Mouse (Mus musculus) cortical plate, adult 2 months (tissue): ENCODE data around the gene Paqr9.

Experiments
- CTCF ChIP-seq: fragments of 200-500 bp; IDR thresholded peaks from 2 replicates; pipeline ENCODE4 v1.5.1; 2011; ENCODE audit warnings: mild to moderate bottlenecking, control low read depth, low read length; ENCODE audit not compliant: insufficient read depth; ENCODE audit errors: extremely low read depth
- POLR2A ChIP-seq: fragments of 200-500 bp; IDR thresholded peaks from 2 replicates; pipeline ENCODE4 v1.6.1; 2011; ENCODE audit warnings: mild to moderate bottlenecking, low read length, control low read depth; ENCODE audit not compliant: insufficient read depth; ENCODE audit errors: extremely low read depth

DNA sequence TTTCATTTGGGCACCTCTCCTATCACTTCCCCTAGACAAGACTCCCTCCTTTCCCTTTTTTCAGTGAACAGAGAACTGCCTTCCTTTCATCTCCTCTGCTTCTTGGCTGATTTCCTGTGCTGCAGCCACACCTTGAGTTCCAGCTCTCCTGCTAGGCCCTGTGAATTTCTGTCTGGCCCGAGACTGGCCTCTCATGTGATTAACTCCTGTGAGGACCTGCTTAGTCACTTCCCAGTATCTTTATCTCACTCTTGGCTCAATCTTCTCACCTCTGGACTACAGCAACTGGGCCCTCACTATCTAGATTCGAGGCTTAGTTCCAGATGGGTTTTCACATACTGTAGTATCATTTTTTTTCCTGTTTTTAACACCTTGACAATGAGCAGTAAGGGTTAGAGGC lies 31.8 kb upstream of the Paqr9 start:
- no peak for TF ChIP-seq CTCF
- no peak for TF ChIP-seq POLR2A
